Mouse (Mus musculus): ENCODE measurements around the gene Trib2.

DNA sequence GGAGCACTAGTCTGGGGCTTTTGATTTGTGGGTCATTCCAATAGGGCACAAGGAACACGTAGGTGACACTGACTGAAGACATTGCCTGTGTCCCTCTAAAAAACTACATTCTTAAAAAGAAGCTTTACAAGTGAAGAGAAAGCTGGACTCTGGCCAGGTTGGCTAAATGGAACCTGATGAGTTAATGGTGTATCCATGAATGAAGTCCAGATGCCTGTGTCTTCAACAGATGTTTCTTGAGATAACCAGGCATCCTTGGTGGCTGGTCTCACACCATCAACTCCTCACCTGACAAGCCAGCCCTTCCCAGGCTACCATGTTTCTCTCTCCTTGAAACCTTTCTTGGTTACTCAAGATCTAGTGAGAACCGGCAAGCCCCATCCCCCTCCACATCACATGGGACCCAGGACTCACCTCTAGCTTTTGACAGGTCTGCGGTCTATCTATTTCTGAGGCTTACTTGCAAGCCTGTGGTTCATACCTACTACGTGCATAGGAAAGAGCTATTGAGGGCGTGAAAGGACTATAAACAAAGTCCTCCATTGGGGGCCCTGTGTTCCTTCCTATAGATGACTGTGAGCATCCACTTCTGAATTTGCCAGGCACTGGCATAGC is 8.4 kb downstream of the Trib2 start:
- no peak for TF ChIP-seq POLR2A (IDR thresholded peaks at IDR 0.05; ENCODE audit: extremely low read depth, insufficient read depth, low read length)
- TF ChIP-seq CTCF (IDR thresholded peaks at IDR 0.05; ENCODE audit: low read depth, low read length): no peak

Measured in liver, adult 2 months (tissue).